Mouse (Mus musculus) induced T-regulatory cell, adult 2 months (primary cell): ENCODE measurements around the gene Ppia.
"Not testable (repeated sequence)": the region's sequence is repeated elsewhere in the genome, so short reads cannot be mapped to it uniquely, and the experiment has no call there.

Experiments
- DNase-seq: peaks from one replicate; pipeline ENCODE4 v3.0.0-alpha.2; 2012; ENCODE audit warnings: low read depth

Gene Ppia

GRCm38 (mm10) chr11:6404699-6405566 is 10.3 kb upstream of the Ppia start:
- DNase-seq: no peak

GRCm38 (mm10) chr11:6405591-6406081 is 9.6 kb upstream of the Ppia start:
- DNase-seq: no peak

- no peak for DNase-seq
Observed at GRCm38 (mm10) chr11:6406251-6407161, 8.7 kb upstream of the Ppia start.

GRCm38 (mm10) chr11:6407162-6407621 is 8.1 kb upstream of the Ppia start:
- DNase-seq: no peak

- peak; percentile 72 for DNase-seq
Observed at GRCm38 (mm10) chr11:6410050-6410602, 5.1 kb upstream of the Ppia start.

- DNase-seq: peak; percentile 47
Observed at GRCm38 (mm10) chr11:6410755-6411154, 4.5 kb upstream of the Ppia start.

GRCm38 (mm10) chr11:6411684-6412083 is 3.6 kb upstream of the Ppia start:
- DNase-seq: peak; percentile 82

- no peak for DNase-seq
Observed at GRCm38 (mm10) chr11:6413264-6413663, 2.0 kb upstream of the Ppia start.

GRCm38 (mm10) chr11:6415551-6416404 is 535 bp downstream of the Ppia start:
- peak; percentile 97 for DNase-seq

- DNase-seq: peak; percentile 93
Observed at GRCm38 (mm10) chr11:6416405-6417034, 1.3 kb downstream of the Ppia start.

GRCm38 (mm10) chr11:6417069-6417468 is 1.8 kb downstream of the Ppia start:
- DNase-seq: no peak

- DNase-seq: peak; percentile 42
Observed at GRCm38 (mm10) chr11:6417490-6417889, 2.2 kb downstream of the Ppia start.

- DNase-seq: no peak
Observed at GRCm38 (mm10) chr11:6418751-6419150, 3.5 kb downstream of the Ppia start.

- not testable (repeated sequence) for DNase-seq
Observed at GRCm38 (mm10) chr11:6419156-6419555, 3.9 kb downstream of the Ppia start.

- no peak for DNase-seq
Observed at GRCm38 (mm10) chr11:6420283-6420703, 5.0 kb downstream of the Ppia start.

GRCm38 (mm10) chr11:6420722-6421350 is 5.6 kb downstream of the Ppia start:
- DNase-seq: no peak

- DNase-seq: no peak
Observed at GRCm38 (mm10) chr11:6430186-6430585, 14.9 kb downstream of the Ppia start.

GRCm38 (mm10) chr11:6436442-6436841 is 21.2 kb downstream of the Ppia start:
- DNase-seq: peak; percentile 65

GRCm38 (mm10) chr11:6437667-6438066 is 22.4 kb downstream of the Ppia start:
- DNase-seq: no peak

- no peak for DNase-seq
Observed at GRCm38 (mm10) chr11:6440171-6440570, 24.9 kb downstream of the Ppia start.
